Mouse (Mus musculus): ENCODE measurements around the gene Ptges. TPM values are rescaled to one million over a fixed set of nuclear protein-coding genes. Genes with fewer than 3 reads are reported as not detected.
A peak's percentile ranks its signal among the peaks of the same experiment; 100 is the strongest.

Ptges gene
- polyA plus RNA-seq, 1 experiment from 2014 or later: 11.8 TPM

GRCm38 (mm10) chr2:30852771-30853313 is 76.8 kb downstream of the Ptges start:
- Histone ChIP-seq H3K4me1 (peaks cover 94% of the 10 kb centered on the region), H3K27me3 (ENCODE audit: low read depth, poor library complexity, severe bottlenecking) (no peaks in the 10 kb centered on the region), H3K36me3 (peaks cover 53% of the 10 kb centered on the region), H3K27ac (peak overlapping the region; percentile 83), H3K4me3 (peak overlapping the region; percentile 31), H3K9me3 (replicated peaks) (no peaks in the 10 kb centered on the region)
- WGBS: 17% methylated on average over 20 of the region's 20 CpGs
- peak; percentile 78 for DNase-seq (ENCODE audit: low spot score)

- H3K4me1 ChIP-seq: peaks cover 93% of the 10 kb centered on the region
- H3K27ac ChIP-seq: peak overlapping the region; percentile 83
- H3K27me3 ChIP-seq (ENCODE audit: low read depth, poor library complexity, severe bottlenecking): no peaks in the 10 kb centered on the region
- no peaks in the 10 kb centered on the region for H3K9me3 ChIP-seq (replicated peaks)
- WGBS: 21% methylated on average over 6 of the region's 6 CpGs
- DNase-seq (ENCODE audit: low spot score): no peak
- peaks cover 47% of the 10 kb centered on the region for H3K36me3 ChIP-seq
- peak overlapping the region; percentile 18; the same call in 1 of the 2 replicates for H3K4me3 ChIP-seq
These were observed 79.1 kb downstream of the Ptges start for GRCm38 (mm10) chr2:30850581-30850980.

- peaks cover 33% of the 10 kb centered on the region for H3K36me3 ChIP-seq
- peak overlapping the region; percentile 90; the same call in 1 of the 2 replicates for H3K4me3 ChIP-seq
- H3K9me3 ChIP-seq (replicated peaks): no peaks in the 10 kb centered on the region
- DNase-seq (ENCODE audit: low spot score): no peak
- 78% methylated on average over 8 of the region's 8 CpGs for WGBS
- H3K4me1 ChIP-seq: peaks cover 87% of the 10 kb centered on the region
- H3K27ac ChIP-seq: peak overlapping the region; percentile 53; the same call in 1 of the 2 replicates
- peaks cover 4% of the 10 kb centered on the region; the same call in 1 of the 2 replicates for H3K27me3 ChIP-seq (ENCODE audit: low read depth, poor library complexity, severe bottlenecking)
These were observed 81.5 kb downstream of the Ptges start for GRCm38 (mm10) chr2:30848184-30848583.

GRCm38 (mm10) chr2:30846723-30847122 is 82.9 kb downstream of the Ptges start:
- WGBS: 3% methylated on average over 6 of the region's 6 CpGs
- DNase-seq (ENCODE audit: low spot score): no peak
- H3K4me1 ChIP-seq: peaks cover 82% of the 10 kb centered on the region
- no peaks in the 10 kb centered on the region for H3K9me3 ChIP-seq (replicated peaks)
- H3K36me3 ChIP-seq: peaks cover 31% of the 10 kb centered on the region
- H3K27ac ChIP-seq: peak overlapping the region; percentile 96
- peaks cover 4% of the 10 kb centered on the region; the same call in 1 of the 2 replicates for H3K27me3 ChIP-seq (ENCODE audit: low read depth, poor library complexity, severe bottlenecking)
- peak overlapping the region; percentile 90 for H3K4me3 ChIP-seq

- H3K9me3 ChIP-seq (replicated peaks): no peaks in the 10 kb centered on the region
These were observed 83.4 kb downstream of the Ptges start for GRCm38 (mm10) chr2:30846236-30846635.

GRCm38 (mm10) chr2:30845152-30846070 is 84.3 kb downstream of the Ptges start:
- Histone ChIP-seq H3K4me1 (peaks cover 69% of the 10 kb centered on the region), H3K27me3 (ENCODE audit: low read depth, poor library complexity, severe bottlenecking) (peaks cover 4% of the 10 kb centered on the region; the same call in 1 of the 2 replicates), H3K9me3 (replicated peaks) (no peaks in the 10 kb centered on the region), H3K36me3 (peaks cover 26% of the 10 kb centered on the region), H3K4me3 (peak overlapping the region; percentile 90), H3K27ac (peak overlapping the region; percentile 96)
- 1% methylated on average over 79 of the region's 80 CpGs for WGBS
- peak; percentile 69 for DNase-seq (ENCODE audit: low spot score)

More at GRCm38 (mm10) chr2:30846236-30846635, 83.4 kb downstream of the Ptges start:
- Histone ChIP-seq H3K36me3 (peaks cover 31% of the 10 kb centered on the region), H3K4me1 (peaks cover 77% of the 10 kb centered on the region), H3K27ac (peak overlapping the region; percentile 96), H3K4me3 (peak overlapping the region; percentile 90), H3K27me3 (ENCODE audit: low read depth, poor library complexity, severe bottlenecking) (peaks cover 4% of the 10 kb centered on the region; the same call in 1 of the 2 replicates)
- DNase-seq (ENCODE audit: low spot score): no peak
- 31% methylated on average over 8 of the region's 8 CpGs for WGBS

- 0 out of 2 replicates have a peak, but pooled peaks cover 3% of the 10 kb centered on the region for H3K36me3 ChIP-seq
- DNase-seq (ENCODE audit: low spot score): no peak
- H3K27ac ChIP-seq: peak overlapping the region; percentile 66
- peaks cover 4% of the 10 kb centered on the region; the same call in 1 of the 2 replicates for H3K27me3 ChIP-seq (ENCODE audit: low read depth, poor library complexity, severe bottlenecking)
- no peak overlapping the region for H3K4me3 ChIP-seq
- peaks cover 54% of the 10 kb centered on the region for H3K4me1 ChIP-seq
- WGBS: 51% methylated on average over 10 of the region's 10 CpGs
- no peaks in the 10 kb centered on the region for H3K9me3 ChIP-seq (replicated peaks)
These were observed 87.0 kb downstream of the Ptges start for GRCm38 (mm10) chr2:30842615-30843014.

Other genes starting within 250 kb of the Ptges start
- gene 1700001O22Rik, start 126.2 kb downstream of the Ptges start, polyA plus RNA-seq (2016; fragmentation: Nextera tagmentation; extraction: Ambion mirVana): 2.1 and 4.0 TPM in 2 replicates
- 138 and 141 TPM in 2 replicates for gene Ntmt1, start 122.0 kb downstream of the Ptges start, polyA plus RNA-seq (2016; fragmentation: Nextera tagmentation; extraction: Ambion mirVana)
- gene Asb6, start 99.5 kb downstream of the Ptges start, polyA plus RNA-seq (2016; fragmentation: Nextera tagmentation; extraction: Ambion mirVana): 59.4 and 61.3 TPM in 2 replicates
- 111 and 140 TPM in 2 replicates for gene Prrx2, start 94.9 kb downstream of the Ptges start, polyA plus RNA-seq (2016; fragmentation: Nextera tagmentation; extraction: Ambion mirVana)
- gene Tor1b, start 23.1 kb upstream of the Ptges start, polyA plus RNA-seq (2016; fragmentation: Nextera tagmentation; extraction: Ambion mirVana): 26.7 and 27.6 TPM in 2 replicates
- 76.7 and 77.7 TPM in 2 replicates for gene Tor1a, start 38.1 kb upstream of the Ptges start, polyA plus RNA-seq (2016; fragmentation: Nextera tagmentation; extraction: Ambion mirVana)
- 47.1 and 50.5 TPM in 2 replicates for gene BC005624, start 52.3 kb upstream of the Ptges start, polyA plus RNA-seq (2016; fragmentation: Nextera tagmentation; extraction: Ambion mirVana)
- gene Usp20, start 52.4 kb upstream of the Ptges start, polyA plus RNA-seq (2016; fragmentation: Nextera tagmentation; extraction: Ambion mirVana): 10.9 and 18.1 TPM in 2 replicates
- 11.4 and 14.6 TPM in 2 replicates for gene Fnbp1, start 212.1 kb upstream of the Ptges start, polyA plus RNA-seq (2016; fragmentation: Nextera tagmentation; extraction: Ambion mirVana)
- 29.0 and 38.0 TPM in 2 replicates for gene Gpr107, start 222.5 kb upstream of the Ptges start, polyA plus RNA-seq (2016; fragmentation: Nextera tagmentation; extraction: Ambion mirVana)

All from limb, embryonic 10.5 days (tissue).